Mouse (Mus musculus) gastrocnemius, adult 18-20 months (tissue): ENCODE results near the gene Sacm1l. TPM values are rescaled to one million over a fixed set of nuclear protein-coding genes. Genes with fewer than 3 reads are reported as not detected.

ENCODE experiments used
- DNase-seq: peaks from one replicate; pipeline ENCODE4 v3.0.0; 2021; ENCODE audit warnings: low spot score
- total RNA-seq, 2 experiments: library from RNA; stranded (reverse); gene quantifications; 2 replicates each; pipeline ENCODE4 v1.2.3; 2021

The Sacm1l gene
- total RNA-seq, 2 experiments from 2014 or later: 18.2 to 22.7 TPM

- no peak for DNase-seq
Measured at GRCm38 (mm10) chr9:123508986-123509385, 20.6 kb upstream of the Sacm1l start.

- no peak for DNase-seq
Measured at GRCm38 (mm10) chr9:123509638-123510604, 19.6 kb upstream of the Sacm1l start.

GRCm38 (mm10) chr9:123510926-123511325 is 18.6 kb upstream of the Sacm1l start:
- DNase-seq: no peak

- no peak for DNase-seq
Measured at GRCm38 (mm10) chr9:123512482-123512881, 17.1 kb upstream of the Sacm1l start.

GRCm38 (mm10) chr9:123515087-123515486 is 14.5 kb upstream of the Sacm1l start:
- no peak for DNase-seq

- no peak for DNase-seq
Measured at GRCm38 (mm10) chr9:123516641-123517385, 12.7 kb upstream of the Sacm1l start.

- DNase-seq: no peak
Measured at GRCm38 (mm10) chr9:123518969-123519894, 10.3 kb upstream of the Sacm1l start.

GRCm38 (mm10) chr9:123520735-123521134 is 8.8 kb upstream of the Sacm1l start:
- no peak for DNase-seq

GRCm38 (mm10) chr9:123523676-123524075 is 5.9 kb upstream of the Sacm1l start:
- no peak for DNase-seq

- peak; percentile 71 for DNase-seq
Measured at GRCm38 (mm10) chr9:123525095-123525494, 4.5 kb upstream of the Sacm1l start.

- DNase-seq: no peak
Measured at GRCm38 (mm10) chr9:123526502-123526901, 3.1 kb upstream of the Sacm1l start.

GRCm38 (mm10) chr9:123528087-123528925 is 1.3 kb upstream of the Sacm1l start:
- no peak for DNase-seq

- DNase-seq: no peak
Measured at GRCm38 (mm10) chr9:123528926-123529295, 648 bp upstream of the Sacm1l start.

GRCm38 (mm10) chr9:123530158-123530475 is 558 bp downstream of the Sacm1l start:
- no peak for DNase-seq

- DNase-seq: no peak
Measured at GRCm38 (mm10) chr9:123530566-123531130, 1.1 kb downstream of the Sacm1l start.

GRCm38 (mm10) chr9:123531234-123531633 is 1.7 kb downstream of the Sacm1l start:
- no peak for DNase-seq

- no peak for DNase-seq
Measured at GRCm38 (mm10) chr9:123536613-123537012, 7.1 kb downstream of the Sacm1l start.

GRCm38 (mm10) chr9:123538189-123538588 is 8.6 kb downstream of the Sacm1l start:
- DNase-seq: no peak

GRCm38 (mm10) chr9:123539093-123539492 is 9.5 kb downstream of the Sacm1l start:
- DNase-seq: no peak

GRCm38 (mm10) chr9:123539823-123540222 is 10.3 kb downstream of the Sacm1l start:
- DNase-seq: no peak
